In genomic region chr1:46066484-46067251, GRCm38 (mm10) we compare ENCODE assay signal across 8 mouse cellular contexts. TPM values are rescaled to one million over a fixed set of nuclear protein-coding genes. Genes with fewer than 3 reads are reported as not detected.
DNase-seq lines count a peak whose midpoint lies in the region; ATAC-seq and TF ChIP-seq lines count a peak whose summit lies in the region.

No protein-coding gene starts in this region.

- in situ Hi-C loops in ES-E14 (cut with MboI; ENCODE audit: low sequenced_read_pairs in 2 of 2, unreplicated experiment in 2 of 2), result no loop called here

- no peak overlapping the region for H3K27ac ChIP-seq in ES-E14 (ENCODE audit: insufficient read depth, low read depth, low read length, poor library complexity, severe bottlenecking)
- H3K27ac ChIP-seq in layer of hippocampus, adult 2 months, result peak overlapping the region; percentile 69
- H3K27ac ChIP-seq in liver, postnatal 0 days (ENCODE audit: low read depth), result no peak overlapping the region

- H3K4me2 ChIP-seq in liver, postnatal 0 days (ENCODE audit: low read depth, low read length), result peak overlapping the region; percentile 63

- H3K4me1 ChIP-seq in ES-E14 (ENCODE audit: control insufficient read depth in 2 of 2, insufficient read depth in 2 of 2, low read length in 2 of 2, poor library complexity in 1 of 2), result no peaks in the 10 kb centered on the region
- H3K4me1 ChIP-seq in liver, postnatal 0 days (ENCODE audit: insufficient read depth), result no peaks in the 10 kb centered on the region

- DNase-seq in ES-E14 (ENCODE audit: low read depth, low spot score) (peak; percentile 33), MN1 (ENCODE audit: low spot score) (no peak)
- DNase-seq in cerebellum, adult 8-10 months, result peak; percentile 12
- DNase-seq in heart, postnatal 4 days, result peak; percentile 68
- peak in 1 of 2 experiments; percentile 14 for DNase-seq in layer of hippocampus, adult 2 months (ENCODE audit: low spot score in 2 of 2)
- DNase-seq in liver, postnatal 0 days, result peak; percentile 52
- peak; percentile 48 for DNase-seq in ovary, postnatal 10 days (ENCODE audit: low spot score)

- no peaks in the 10 kb centered on the region for H3K27me3 ChIP-seq in liver, postnatal 0 days (ENCODE audit: insufficient read depth, low read length)

- H3K36me3 ChIP-seq in ES-E14 (ENCODE audit: control insufficient read depth, insufficient read depth, low read length, poor library complexity, severe bottlenecking), result no peaks in the 10 kb centered on the region
- no peaks in the 10 kb centered on the region for H3K36me3 ChIP-seq in liver, postnatal 0 days (replicated peaks; ENCODE audit: insufficient read depth, low read length)

- ATAC-seq in frontal cortex, adult (ENCODE audit: low TSS enrichment), result peak; percentile 86
- peak; percentile 80 for ATAC-seq in liver, postnatal 0 days

- TF ChIP-seq CTCF in layer of hippocampus, adult 2 months (conservative IDR thresholded peaks at IDR 0.05), result peak; percentile 74
- TF ChIP-seq CTCF in liver, postnatal 0 days (IDR thresholded peaks at IDR 0.05; ENCODE audit: low read depth), result peak; percentile 39

- peak overlapping the region; percentile 74 for H3K9ac ChIP-seq in ES-E14 (ENCODE audit: insufficient read depth, low read depth, low read length, poor library complexity, severe bottlenecking)
- H3K9ac ChIP-seq in liver, postnatal 0 days (replicated peaks), result peak overlapping the region; percentile 58

- no peak for TF ChIP-seq EP300 in liver, postnatal 0 days (IDR thresholded peaks at IDR 0.05; ENCODE audit: low read depth)

- no peaks in the 10 kb centered on the region for H3K9me3 ChIP-seq in ES-E14 (ENCODE audit: control insufficient read depth, insufficient read depth, low read depth, low read length)
- no peaks in the 10 kb centered on the region for H3K9me3 ChIP-seq in liver, postnatal 0 days (ENCODE audit: low read length)

- whole genome bisulfite sequencing in liver, postnatal 0 days (ENCODE audit: insufficient replicate concordance), result under 1% methylated on average over 28 of the region's 28 CpGs

- H3K4me3 ChIP-seq in ES-E14 (ENCODE audit: insufficient read depth in 1 of 2, low read depth in 1 of 2, low read length in 2 of 2, poor library complexity in 1 of 2, severe bottlenecking in 1 of 2), result peak overlapping the region; percentile 61 to 73
- peak overlapping the region; percentile 64 for H3K4me3 ChIP-seq in layer of hippocampus, adult 2 months
- peak overlapping the region; percentile 42 for H3K4me3 ChIP-seq in liver, postnatal 0 days (ENCODE audit: low read depth, low read length)

TF ChIP-seq in ES-E14, 5 proteins besides CTCF, POLR2A, EP300 and RAD21:
- no peak for TF ChIP-seq CHD2 (IDR thresholded peaks at IDR 0.05; ENCODE audit: low read depth, low read length)
- no peak for TF ChIP-seq MAFK (IDR thresholded peaks at IDR 0.05; ENCODE audit: insufficient read depth, low read depth, low read length)
- TF ChIP-seq ZNF384 (IDR thresholded peaks at IDR 0.05; ENCODE audit: low read depth, low read length), result no peak
- no peak for TF ChIP-seq HCFC1 (IDR thresholded peaks at IDR 0.05; ENCODE audit: borderline replicate concordance, insufficient read depth, low read length)
- no peak for TF ChIP-seq ZC3H11A (IDR thresholded peaks at IDR 0.05; ENCODE audit: borderline replicate concordance, low read depth, low read length)

RNA-seq across cellular contexts. Expression of gene Dnah7b, which starts 0.6 kb away (rescaled TPM):
- 0.22 and 0.53 TPM in 2 replicates for total RNA-seq in ES-E14 (2012; rRNA removed)
- 1 to 10 TPM; 1.5 to 2.8 TPM for total RNA-seq in heart, postnatal 4 days (2021)
- total RNA-seq in layer of hippocampus, adult 2 months (2021), result 1 to 10 TPM; 1.5 to 2.0 TPM
- 0.08 and 0.19 TPM in 2 replicates for polyA plus RNA-seq in liver, postnatal 0 days (2015; fragmentation: Nextera tagmentation; extraction: Ambion mirVana)
